Mouse (Mus musculus) neural tube, embryonic 15.5 days (tissue): ENCODE data around the gene Retreg3. TPM values are rescaled to one million over a fixed set of nuclear protein-coding genes. Genes with fewer than 3 reads are reported as not detected.
A peak's percentile ranks its signal among the peaks of the same experiment; 100 is the strongest.

ENCODE experiments used
- ATAC-seq: fragments of 200-750 bp; cut with Nextera tagmentation; 2 replicates; pipeline ENCODE4 v1.8.0; 2017; ENCODE audit warnings: mild to moderate bottlenecking, moderate TSS enrichment, moderate library complexity; ENCODE audit not compliant: low FRiP score
- H3K27ac ChIP-seq: fragments of 300-500 bp; sonication (generic); replicated peaks from 2 replicates; pipeline ENCODE4 v1.5.1; 2015; ENCODE audit warnings: mild to moderate bottlenecking, inconsistent platforms
- H3K27me3 ChIP-seq: fragments of 300-500 bp; sonication (generic); replicated peaks from 2 replicates; pipeline ENCODE4 v1.6.1; 2015; ENCODE audit warnings: inconsistent platforms
- H3K36me3 ChIP-seq: fragments of 300-500 bp; sonication (generic); 2 replicates; pipeline ENCODE4 v1.6.1; 2015; ENCODE audit warnings: inconsistent platforms
- H3K4me1 ChIP-seq: fragments of 300-500 bp; sonication (generic); 2 replicates; pipeline ENCODE4 v1.6.1; 2015; ENCODE audit warnings: inconsistent platforms
- H3K4me2 ChIP-seq: fragments of 300-500 bp; sonication (generic); 2 replicates; pipeline ENCODE4 v1.6.1; 2015; ENCODE audit warnings: inconsistent platforms, mild to moderate bottlenecking, moderate library complexity
- H3K4me3 ChIP-seq: fragments of 300-500 bp; sonication (generic); replicated peaks from 2 replicates; pipeline ENCODE4 v1.5.1; 2015; ENCODE audit warnings: mild to moderate bottlenecking, inconsistent platforms
- H3K9ac ChIP-seq: fragments of 300-500 bp; sonication (generic); replicated peaks from 2 replicates; pipeline ENCODE4 v1.6.1; 2015; ENCODE audit warnings: mild to moderate bottlenecking, inconsistent platforms
- H3K9me3 ChIP-seq: fragments of 300-500 bp; sonication (generic); replicated peaks from 2 replicates; pipeline ENCODE4 v1.6.1; 2016; ENCODE audit warnings: inconsistent platforms
- WGBS: fragments of 180-500 bp; shearing (Covaris S2); methylation state at CpG from one replicate; pipeline ENCODE4 v1.1.7; 2015; ENCODE audit warnings: mixed read lengths; 5-methylcytosine and 5-hydroxymethylcytosine counted together
- polyA plus RNA-seq: library from polyadenylated mRNA; unstranded; fragments of >200 nt; fragmentation: Nextera tagmentation; extraction: Ambion mirVana; gene quantifications from 2 replicates; pipeline ENCODE4 v1.2.1, GENCODE M21; 2015

Gene Retreg3
- polyA plus RNA-seq, 1 experiment from 2014 or later, result 26.0 TPM

- Histone ChIP-seq H3K9me3 (no peaks in the 10 kb centered on the region), H3K27ac (peak overlapping the region; percentile 24; the same call in 1 of the 2 replicates), H3K36me3 (peaks cover 89% of the 10 kb centered on the region), H3K27me3 (no peaks in the 10 kb centered on the region), H3K4me2 (no peak overlapping the region), H3K4me1 (0 out of 2 replicates have a peak, but pooled peaks cover 13% of the 10 kb centered on the region), H3K4me3 (no peak overlapping the region), H3K9ac (no peak overlapping the region)
- no peak for ATAC-seq
- WGBS, result 77% methylated on average over 5 of the region's 5 CpGs
Observed at GRCm38 (mm10) chr11:101058726-101059125, 61.0 kb downstream of the Retreg3 start.

GRCm38 (mm10) chr11:101057860-101058259 is 61.8 kb downstream of the Retreg3 start:
- no peak overlapping the region for H3K9ac ChIP-seq
- no peak for ATAC-seq
- peaks cover 89% of the 10 kb centered on the region for H3K36me3 ChIP-seq

GRCm38 (mm10) chr11:101056885-101057284 is 62.8 kb downstream of the Retreg3 start:
- no peaks in the 10 kb centered on the region for H3K9me3 ChIP-seq
- H3K4me2 ChIP-seq, result no peak overlapping the region
- ATAC-seq, result no peak
- no peak overlapping the region for H3K4me3 ChIP-seq
- H3K4me1 ChIP-seq, result 0 out of 2 replicates have a peak, but pooled peaks cover 4% of the 10 kb centered on the region
- 66% methylated on average over 8 of the region's 8 CpGs for WGBS
- peak overlapping the region; percentile 18; the same call in 1 of the 2 replicates for H3K27ac ChIP-seq
- H3K36me3 ChIP-seq, result peaks cover 89% of the 10 kb centered on the region
- H3K27me3 ChIP-seq, result no peaks in the 10 kb centered on the region
- H3K9ac ChIP-seq, result no peak overlapping the region

More at GRCm38 (mm10) chr11:101057860-101058259, 61.8 kb downstream of the Retreg3 start:
- H3K9me3 ChIP-seq, result no peaks in the 10 kb centered on the region
- H3K27me3 ChIP-seq, result no peaks in the 10 kb centered on the region
- no peak overlapping the region for H3K4me3 ChIP-seq
- H3K27ac ChIP-seq, result 0 out of 2 replicates have a peak overlapping the region, but pooled peaks have one; percentile 18
- H3K4me2 ChIP-seq, result no peak overlapping the region
- WGBS, result 35% methylated on average over 5 of the region's 5 CpGs
- 0 out of 2 replicates have a peak, but pooled peaks cover 4% of the 10 kb centered on the region for H3K4me1 ChIP-seq

- H3K27me3 ChIP-seq, result no peaks in the 10 kb centered on the region
- peaks cover 89% of the 10 kb centered on the region for H3K36me3 ChIP-seq
- no peak overlapping the region for H3K27ac ChIP-seq
- no peak overlapping the region for H3K4me3 ChIP-seq
- 0 out of 2 replicates have a peak, but pooled peaks cover 4% of the 10 kb centered on the region for H3K4me1 ChIP-seq
- ATAC-seq, result no peak
- no peak overlapping the region for H3K4me2 ChIP-seq
- H3K9ac ChIP-seq, result no peak overlapping the region
- no peaks in the 10 kb centered on the region for H3K9me3 ChIP-seq
- WGBS, result 86% methylated on average over 14 of the region's 14 CpGs
Observed at GRCm38 (mm10) chr11:101055418-101055817, 64.3 kb downstream of the Retreg3 start.

- Histone ChIP-seq H3K4me3 (no peak overlapping the region), H3K4me2 (no peak overlapping the region), H3K9ac (no peak overlapping the region), H3K27me3 (no peaks in the 10 kb centered on the region), H3K36me3 (peaks cover 91% of the 10 kb centered on the region), H3K4me1 (no peaks in the 10 kb centered on the region), H3K9me3 (no peaks in the 10 kb centered on the region), H3K27ac (no peak overlapping the region)
- ATAC-seq, result no peak
- WGBS, result 96% methylated on average over 1 of the region's 1 CpGs
Observed at GRCm38 (mm10) chr11:101053974-101054373, 65.7 kb downstream of the Retreg3 start.

- 91% methylated on average over 10 of the region's 10 CpGs for WGBS
- no peak overlapping the region for H3K9ac ChIP-seq
- H3K27ac ChIP-seq, result no peak overlapping the region
- no peak overlapping the region for H3K4me2 ChIP-seq
- H3K4me3 ChIP-seq, result no peak overlapping the region
- no peaks in the 10 kb centered on the region for H3K9me3 ChIP-seq
- H3K4me1 ChIP-seq, result no peaks in the 10 kb centered on the region
- no peaks in the 10 kb centered on the region for H3K27me3 ChIP-seq
- peaks cover 95% of the 10 kb centered on the region for H3K36me3 ChIP-seq
- no peak for ATAC-seq
Observed at GRCm38 (mm10) chr11:101052751-101053473, 66.8 kb downstream of the Retreg3 start.

GRCm38 (mm10) chr11:101051617-101052016 is 68.1 kb downstream of the Retreg3 start:
- no peaks in the 10 kb centered on the region for H3K9me3 ChIP-seq
- H3K4me2 ChIP-seq, result no peak overlapping the region
- no peak overlapping the region for H3K4me3 ChIP-seq
- H3K36me3 ChIP-seq, result peaks cover 99% of the 10 kb centered on the region
- H3K9ac ChIP-seq, result no peak overlapping the region
- H3K27me3 ChIP-seq, result no peaks in the 10 kb centered on the region
- no peaks in the 10 kb centered on the region for H3K4me1 ChIP-seq
- WGBS, result 89% methylated on average over 8 of the region's 8 CpGs
- no peak overlapping the region for H3K27ac ChIP-seq
- no peak for ATAC-seq

- Histone ChIP-seq H3K4me3 (no peak overlapping the region), H3K27me3 (no peaks in the 10 kb centered on the region), H3K4me2 (no peak overlapping the region), H3K9me3 (no peaks in the 10 kb centered on the region), H3K9ac (no peak overlapping the region), H3K27ac (no peak overlapping the region), H3K36me3 (peaks cover 99% of the 10 kb centered on the region), H3K4me1 (no peaks in the 10 kb centered on the region)
- no peak for ATAC-seq
- 91% methylated on average over 6 of the region's 6 CpGs for WGBS
Observed at GRCm38 (mm10) chr11:101051051-101051493, 68.6 kb downstream of the Retreg3 start.

GRCm38 (mm10) chr11:101050359-101050758 is 69.3 kb downstream of the Retreg3 start:
- Histone ChIP-seq H3K4me3 (no peak overlapping the region), H3K27ac (no peak overlapping the region), H3K9ac (no peak overlapping the region), H3K27me3 (no peaks in the 10 kb centered on the region), H3K36me3 (peaks cover 99% of the 10 kb centered on the region), H3K9me3 (no peaks in the 10 kb centered on the region), H3K4me1 (no peaks in the 10 kb centered on the region), H3K4me2 (no peak overlapping the region)
- ATAC-seq, result no peak
- 87% methylated on average over 9 of the region's 9 CpGs for WGBS

GRCm38 (mm10) chr11:101047502-101047901 is 72.2 kb downstream of the Retreg3 start:
- ATAC-seq, result no peak

GRCm38 (mm10) chr11:101046440-101046839 is 73.3 kb downstream of the Retreg3 start:
- Histone ChIP-seq H3K4me2 (no peak overlapping the region), H3K9me3 (no peaks in the 10 kb centered on the region), H3K9ac (no peak overlapping the region), H3K27me3 (no peaks in the 10 kb centered on the region), H3K27ac (no peak overlapping the region), H3K4me3 (no peak overlapping the region), H3K4me1 (no peaks in the 10 kb centered on the region), H3K36me3 (peaks cover 98% of the 10 kb centered on the region)
- 75% methylated on average over 9 of the region's 9 CpGs for WGBS
- no peak for ATAC-seq

More at GRCm38 (mm10) chr11:101047502-101047901, 72.2 kb downstream of the Retreg3 start:
- Histone ChIP-seq H3K27ac (no peak overlapping the region), H3K4me2 (no peak overlapping the region), H3K9me3 (no peaks in the 10 kb centered on the region), H3K9ac (no peak overlapping the region), H3K36me3 (peaks cover 98% of the 10 kb centered on the region), H3K27me3 (no peaks in the 10 kb centered on the region), H3K4me1 (no peaks in the 10 kb centered on the region), H3K4me3 (no peak overlapping the region)
- 88% methylated on average over 3 of the region's 3 CpGs for WGBS
